Mouse (Mus musculus) spleen, embryonic (tissue): Measurements from ENCODE around the gene Mup5.
"Not testable (repeated sequence)": the region's sequence is repeated elsewhere in the genome, so short reads cannot be mapped to it uniquely, and the experiment has no call there.

ENCODE experiments used
- CTCF ChIA-PET: fragments of 350-600 bp; sonication (Branson Sonifier 250); formaldehyde crosslinking; loops from one replicate; lab custom pipeline; 2022; lab: Charles Lee

Mup5 gene

GRCm38 (mm10) chr4:61834952-61835708 is at the start of gene Mup5:
TSS of gene Mup5 (minus strand) at chr4:61835233.
- CTCF ChIA-PET: no interaction called here

GRCm38 (mm10) chr4:61858160-61858559 is 23.1 kb upstream of the Mup5 start:
- CTCF ChIA-PET: no interaction called here

- CTCF ChIA-PET: no interaction called here
These were observed 21.0 kb upstream of the Mup5 start for GRCm38 (mm10) chr4:61855831-61856698.

GRCm38 (mm10) chr4:61855344-61855743 is 20.3 kb upstream of the Mup5 start:
- CTCF ChIA-PET: no interaction called here

DNA sequence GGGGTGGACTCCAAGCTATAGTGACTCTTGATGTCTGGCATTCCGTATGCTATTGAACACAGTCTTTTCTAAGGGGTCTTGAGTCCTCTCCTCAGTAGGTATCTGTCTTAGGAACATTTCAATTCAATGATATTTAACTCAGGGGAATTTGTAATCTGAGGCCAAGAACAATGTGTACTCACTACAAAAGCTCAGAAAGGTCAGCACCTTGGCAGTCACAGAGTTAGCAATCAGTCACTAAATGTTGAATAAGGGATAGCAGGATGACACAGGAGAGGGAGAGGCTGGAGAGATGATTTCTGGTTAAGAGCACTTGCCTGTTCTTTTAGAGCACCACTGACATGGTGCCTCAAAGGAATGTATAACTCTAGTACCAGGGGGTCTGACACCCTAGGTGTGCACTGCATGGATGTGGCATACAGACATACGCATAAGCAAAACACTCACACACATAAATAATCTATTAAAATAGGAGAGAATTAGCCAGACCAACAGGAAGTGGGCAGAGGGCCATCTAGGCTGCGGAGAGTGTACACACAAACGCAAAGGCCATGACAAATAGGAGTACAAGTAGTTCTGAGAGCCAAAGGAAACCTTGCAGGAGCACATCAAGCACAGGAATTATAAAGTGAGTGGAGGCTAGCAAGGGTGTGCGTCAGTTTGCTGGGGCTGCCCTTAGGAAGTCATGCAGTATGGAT is 9.9 kb upstream of the Mup5 start:
- CTCF ChIA-PET: no interaction called here

GRCm38 (mm10) chr4:61829211-61829610 is 5.8 kb downstream of the Mup5 start:
- CTCF ChIA-PET: no interaction called here

- CTCF ChIA-PET: no interaction called here
These were observed 11.8 kb downstream of the Mup5 start for GRCm38 (mm10) chr4:61823185-61823584.

GRCm38 (mm10) chr4:61822541-61822940 is 12.5 kb downstream of the Mup5 start:
- CTCF ChIA-PET: not testable (repeated sequence)

GRCm38 (mm10) chr4:61815602-61816001 is 19.4 kb downstream of the Mup5 start:
- CTCF ChIA-PET: no interaction called here

- CTCF ChIA-PET: no interaction called here
These were observed 21.6 kb downstream of the Mup5 start for GRCm38 (mm10) chr4:61813435-61813834.

- CTCF ChIA-PET: not testable (repeated sequence)
These were observed 23.8 kb downstream of the Mup5 start for GRCm38 (mm10) chr4:61811193-61811592.

GRCm38 (mm10) chr4:61808926-61809325 is 26.1 kb downstream of the Mup5 start:
- CTCF ChIA-PET: not testable (repeated sequence)

- CTCF ChIA-PET: not testable (repeated sequence)
These were observed 45.3 kb downstream of the Mup5 start for GRCm38 (mm10) chr4:61789699-61790098.

DNA sequence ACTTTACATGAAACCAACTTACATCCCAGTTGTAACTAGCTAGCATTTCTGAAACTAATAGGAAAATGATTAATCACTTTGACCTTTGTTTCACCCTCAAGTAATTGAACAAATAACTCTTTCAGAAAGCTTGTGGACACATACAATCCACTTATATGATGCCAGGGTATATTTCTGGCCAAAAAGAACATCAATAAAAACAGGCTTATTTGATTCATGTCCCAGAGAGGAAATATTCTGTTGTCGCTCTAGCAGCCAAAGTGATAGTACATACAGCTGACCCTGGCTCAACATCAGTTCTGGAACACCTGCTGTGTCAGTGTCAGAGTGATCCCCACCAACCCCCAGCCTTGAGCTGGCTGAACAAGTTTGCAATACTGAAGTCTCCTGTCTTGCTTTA is 50.8 kb downstream of the Mup5 start:
- CTCF ChIA-PET: not testable (repeated sequence)

DNA sequence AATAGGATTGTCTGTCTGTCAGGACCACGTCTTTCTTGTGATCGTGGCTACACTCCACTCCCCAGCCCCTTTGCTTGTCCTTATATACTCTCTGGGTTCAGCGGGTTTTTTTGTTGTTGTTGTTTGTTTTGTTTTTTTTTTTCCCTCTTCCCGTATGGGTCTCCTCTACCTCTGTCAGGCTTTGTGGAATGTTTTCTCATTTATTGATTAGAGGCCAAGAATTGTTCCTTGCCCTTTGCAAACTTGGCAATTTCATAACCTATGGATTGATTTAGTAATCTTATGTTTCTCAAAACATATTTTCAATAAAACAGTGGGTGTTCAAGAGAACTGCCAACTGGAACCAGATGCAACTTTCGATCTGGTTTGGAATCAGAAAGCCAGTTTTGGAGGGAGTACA is 52.9 kb downstream of the Mup5 start, which contains the start of gene Mup19:
TSS of gene Mup19 (minus strand) at position 101 of the 400 bp plus-strand sequence.
- CTCF ChIA-PET: not testable (repeated sequence)
